Mouse (Mus musculus) myocyte (in vitro differentiated cells): ENCODE measurements around the gene Atg9a. TPM values are rescaled to one million over a fixed set of nuclear protein-coding genes. Genes with fewer than 3 reads are reported as not detected.
A peak's percentile ranks its signal among the peaks of the same experiment; 100 is the strongest.

Experiments used
- H3K27me3 ChIP-seq: one replicate; pipeline ENCODE4 v1.6.1; 2011; ENCODE audit not compliant: control insufficient read depth, insufficient read depth, insufficient read length
- H3K36me3 ChIP-seq: one replicate; pipeline ENCODE4 v1.6.1; 2011; ENCODE audit not compliant: control insufficient read depth, insufficient read depth
- H3K4me2 ChIP-seq: one replicate; pipeline ENCODE4 v1.6.1; 2011; ENCODE audit warnings: low read depth, control low read depth
- H3K4me3 ChIP-seq: one replicate; pipeline ENCODE4 v1.5.1; 2011; ENCODE audit warnings: mild to moderate bottlenecking, control low read depth, moderate library complexity
- H3K79me2 ChIP-seq: one replicate; pipeline ENCODE4 v1.6.1; 2011; ENCODE audit not compliant: control insufficient read depth, insufficient read depth
- H3ac ChIP-seq: one replicate; pipeline ENCODE4 v1.6.1; 2011; ENCODE audit not compliant: control insufficient read depth, insufficient read length
- CEBPB ChIP-seq: IDR thresholded peaks from 2 replicates; pipeline ENCODE4 v1.6.1; 2011; ENCODE audit warnings: mild to moderate bottlenecking, moderate library complexity; ENCODE audit not compliant: poor library complexity, insufficient read depth, severe bottlenecking
- E2F4 ChIP-seq: IDR thresholded peaks from one replicate; pipeline ENCODE4 v1.6.1; 2011; ENCODE audit warnings: mild to moderate bottlenecking, control low read depth, moderate library complexity; ENCODE audit not compliant: insufficient read depth
- MAX ChIP-seq: IDR thresholded peaks from one replicate; pipeline ENCODE4 v1.6.1; 2011; ENCODE audit warnings: low read depth, mild to moderate bottlenecking, control low read depth
- MYOD1 ChIP-seq, 3 experiments: IDR thresholded peaks; one replicate each; pipeline ENCODE4 v1.6.1; 2011; ENCODE audit warnings: control low read depth in 2 of 3, low read depth in 2 of 3, mild to moderate bottlenecking in 2 of 3, moderate library complexity in 1 of 3; ENCODE audit not compliant: insufficient read length in 2 of 3, control insufficient read depth in 1 of 3
- MYOG ChIP-seq, 3 experiments: IDR thresholded peaks; one replicate each; pipeline ENCODE4 v1.6.1; 2011; ENCODE audit warnings: control low read depth in 2 of 3, low read depth in 2 of 3, mild to moderate bottlenecking in 2 of 3; ENCODE audit not compliant: insufficient read length in 2 of 3, control insufficient read depth in 1 of 3, insufficient read depth in 1 of 3
- POLR2A ChIP-seq: IDR thresholded peaks from one replicate; pipeline ENCODE4 v1.6.1; 2011; ENCODE audit warnings: low read depth, mild to moderate bottlenecking, control low read depth, moderate library complexity; ENCODE audit not compliant: insufficient read length
- POLR2AphosphoS2 ChIP-seq: IDR thresholded peaks from one replicate; pipeline ENCODE4 v1.6.1; 2011; ENCODE audit warnings: low read depth, control low read depth; ENCODE audit not compliant: insufficient read length
- REST ChIP-seq: IDR thresholded peaks from one replicate; pipeline ENCODE4 v1.6.1; 2011; ENCODE audit warnings: mild to moderate bottlenecking, control low read depth, moderate library complexity; ENCODE audit not compliant: insufficient read depth, insufficient read length
- SRF ChIP-seq: IDR thresholded peaks from one replicate; pipeline ENCODE4 v1.6.1; 2011; ENCODE audit warnings: low read depth; ENCODE audit not compliant: control insufficient read depth, insufficient read length
- TCF12 ChIP-seq: IDR thresholded peaks from one replicate; pipeline ENCODE4 v1.6.1; 2011; ENCODE audit warnings: mild to moderate bottlenecking, control low read depth; ENCODE audit not compliant: poor library complexity, insufficient read depth, severe bottlenecking
- TCF3 ChIP-seq: IDR thresholded peaks from one replicate; pipeline ENCODE4 v1.6.1; 2011; ENCODE audit warnings: low read depth, control low read depth; ENCODE audit not compliant: insufficient read length
- USF1 ChIP-seq: IDR thresholded peaks from one replicate; pipeline ENCODE4 v1.6.1; 2011; ENCODE audit warnings: low read depth, mild to moderate bottlenecking, control low read depth, moderate library complexity
- polyA plus RNA-seq: library from polyadenylated mRNA; unstranded; fragments of >200 nt; fragmentation: generic; extraction: Trizol; gene quantifications from one replicate; pipeline ENCODE4 v1.2.1, GENCODE M21; 2012; ENCODE audit warnings: missing spikeins

The Atg9a gene
- polyA plus RNA-seq, 1 experiment, result 44.6 TPM

- Histone ChIP-seq H3K27me3 (no peaks in the 10 kb centered on the region), H3ac (peak overlapping the region; percentile 45), H3K79me2 (no peaks in the 10 kb centered on the region), H3K36me3 (peaks cover 4% of the 10 kb centered on the region), H3K4me3 (peak overlapping the region; percentile 42), H3K4me2 (peak overlapping the region; percentile 80)
- TF ChIP-seq REST (no peak), E2F4 (no peak), TCF12 (no peak), SRF (no peak), MAX (no peak), CEBPB (no peak), POLR2AphosphoS2 (no peak), MYOD1 (IDR thresholded peaks at IDR 0.05; ENCODE audit: control insufficient read depth in 1 of 3, insufficient read length in 2 of 3, low read depth in 2 of 3) (no peak), MYOG (IDR thresholded peaks at IDR 0.05; ENCODE audit: control insufficient read depth in 1 of 3, insufficient read depth in 1 of 3, insufficient read length in 2 of 3, low read depth in 2 of 3) (no peak), POLR2A (no peak), USF1 (no peak), TCF3 (no peak)
Observed at GRCm38 (mm10) chr1:75180741-75181140, 11.3 kb downstream of the Atg9a start.

GRCm38 (mm10) chr1:75180105-75180590 lies 11.8 kb downstream of the Atg9a start, which contains the start of gene Abcb6:
Abcb6 (minus strand) TSS chr1:75180392.
- Histone ChIP-seq H3K4me2 (peak within 1 kb of the TSS; percentile 80), H3K4me3 (peak within 1 kb of the TSS; percentile 42), H3K27me3 (no peaks in the 10 kb centered on the region), H3K79me2 (no peaks in the 10 kb centered on the region), H3ac (peak within 1 kb of the TSS; percentile 45), H3K36me3 (peaks cover 4% of the 10 kb centered on the region)
- TF ChIP-seq TCF3 (no peak), MAX (no peak), POLR2A (peak; percentile 99), CEBPB (no peak), MYOD1 (IDR thresholded peaks at IDR 0.05; ENCODE audit: control insufficient read depth in 1 of 3, insufficient read length in 2 of 3, low read depth in 2 of 3) (peak in 2 of 3 experiments; percentile 36 to 60), REST (peak; percentile 51), POLR2AphosphoS2 (peak; percentile 97), E2F4 (peak; percentile 90), TCF12 (no peak), MYOG (IDR thresholded peaks at IDR 0.05; ENCODE audit: control insufficient read depth in 1 of 3, insufficient read depth in 1 of 3, insufficient read length in 2 of 3, low read depth in 2 of 3) (peak in 2 of 3 experiments; percentile 36 to 52), SRF (no peak), USF1 (peak; percentile 93)

GRCm38 (mm10) chr1:75179334-75180104 lies 12.5 kb downstream of the Atg9a start:
- peak overlapping the region; percentile 45 for H3ac ChIP-seq
- no peaks in the 10 kb centered on the region for H3K27me3 ChIP-seq
- peaks cover 4% of the 10 kb centered on the region for H3K36me3 ChIP-seq
- TF ChIP-seq TCF3 (peak; percentile 42), TCF12 (no peak), REST (peak; percentile 63), MYOG (IDR thresholded peaks at IDR 0.05; ENCODE audit: control insufficient read depth in 1 of 3, insufficient read depth in 1 of 3, insufficient read length in 2 of 3, low read depth in 2 of 3) (peak in 2 of 3 experiments; percentile 88 to 90), MYOD1 (IDR thresholded peaks at IDR 0.05; ENCODE audit: control insufficient read depth in 1 of 3, insufficient read length in 2 of 3, low read depth in 2 of 3) (peak in 2 of 3 experiments; percentile 78 to 82)
- H3K79me2 ChIP-seq, result no peaks in the 10 kb centered on the region
- peak overlapping the region; percentile 80 for H3K4me2 ChIP-seq
- peak overlapping the region; percentile 42 for H3K4me3 ChIP-seq

- H3K79me2 ChIP-seq, result no peaks in the 10 kb centered on the region
- H3K4me2 ChIP-seq, result peak within 1 kb of the TSS; percentile 94
- TF ChIP-seq POLR2AphosphoS2 (peak; percentile 70), POLR2A (peak; percentile 71), MYOD1 (IDR thresholded peaks at IDR 0.05; ENCODE audit: control insufficient read depth in 1 of 3, insufficient read length in 2 of 3, low read depth in 2 of 3) (no peak)
Observed at GRCm38 (mm10) chr1:75168472-75169464, 23.2 kb downstream of the Atg9a start, which contains the start of gene Zfand2b. Zfand2b (plus strand) TSS chr1:75168646.

More at GRCm38 (mm10) chr1:75168472-75169464, 23.2 kb downstream of the Atg9a start, which contains the start of gene Zfand2b:
- H3K4me3 ChIP-seq, result peak within 1 kb of the TSS; percentile 37
- H3ac ChIP-seq, result peak within 1 kb of the TSS; percentile 26
- H3K36me3 ChIP-seq, result peaks cover 12% of the 10 kb centered on the region
- H3K27me3 ChIP-seq, result no peaks in the 10 kb centered on the region
